Mouse (Mus musculus): ENCODE data around the gene Gtsf1.

DNA sequence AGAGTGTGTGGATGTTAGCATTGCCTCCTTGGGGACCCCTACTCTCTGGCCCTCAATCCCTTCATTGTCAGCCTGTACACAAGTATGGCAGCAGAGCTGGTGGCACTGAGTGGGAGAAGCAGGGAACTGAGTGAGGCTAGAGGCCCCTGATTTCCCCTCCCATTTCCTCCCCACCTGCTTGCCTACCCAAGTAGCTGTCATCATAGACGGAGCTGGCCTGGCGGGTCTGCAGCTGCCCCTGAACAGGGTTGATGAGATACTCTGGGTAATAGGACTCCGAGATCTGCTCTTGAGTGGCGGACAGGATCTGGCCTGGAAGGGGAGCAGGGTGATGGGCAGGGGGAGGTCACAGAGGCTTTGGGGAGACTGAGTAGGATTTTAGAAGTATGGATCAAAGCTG lies 74.1 kb downstream of the Gtsf1 start:
- TF ChIP-seq ZNF384 (IDR thresholded peaks at IDR 0.05; ENCODE audit: low read depth, low read length) (no peak), HCFC1 (IDR thresholded peaks at IDR 0.05; ENCODE audit: borderline replicate concordance, insufficient read depth, low read length) (no peak), ZC3H11A (IDR thresholded peaks at IDR 0.05; ENCODE audit: borderline replicate concordance, low read depth, low read length) (no peak), CHD2 (IDR thresholded peaks at IDR 0.05; ENCODE audit: low read depth, low read length) (no peak)

Data from ES-E14 (cell line).